7 mouse cellular contexts compared by ENCODE assay signal in genomic region chr5:97111207-97111910, GRCm38 (mm10). TPM values are rescaled to one million over a fixed set of nuclear protein-coding genes. Genes with fewer than 3 reads are reported as not detected.
DNase-seq lines count a peak whose midpoint lies in the region; ATAC-seq and TF ChIP-seq lines count a peak whose summit lies in the region.

Gene Paqr3, minus strand, starts transcription at chr5:97111596.

- peak within 1 kb of the TSS; percentile 61 for H3K4me3 ChIP-seq in embryonic facial prominence, embryonic 12.5 days
- peak within 1 kb of the TSS; percentile 68 for H3K4me3 ChIP-seq in kidney, adult 2 months (ENCODE audit: insufficient read depth, low read depth, low read length)
- H3K4me3 ChIP-seq in limb, embryonic 12.5 days (replicated peaks) = peak within 1 kb of the TSS; percentile 65
- peak within 1 kb of the TSS; percentile 77 for H3K4me3 ChIP-seq in midbrain, embryonic 15.5 days
- peak within 1 kb of the TSS; percentile 67 for H3K4me3 ChIP-seq in spleen, adult 2 months (ENCODE audit: extremely low read depth, insufficient read depth, insufficient read length)

- H3K9me3 ChIP-seq in embryonic facial prominence, embryonic 12.5 days = no peaks in the 10 kb centered on the region
- no peaks in the 10 kb centered on the region for H3K9me3 ChIP-seq in limb, embryonic 12.5 days
- H3K9me3 ChIP-seq in midbrain, embryonic 15.5 days = no peaks in the 10 kb centered on the region

- peak within 1 kb of the TSS; percentile 75 for H3K4me2 ChIP-seq in embryonic facial prominence, embryonic 12.5 days (replicated peaks)
- peak within 1 kb of the TSS; percentile 76 for H3K4me2 ChIP-seq in limb, embryonic 12.5 days
- peak within 1 kb of the TSS; percentile 69 for H3K4me2 ChIP-seq in midbrain, embryonic 15.5 days

- peak; percentile 99 for ATAC-seq in embryonic facial prominence, embryonic 12.5 days (ENCODE audit: insufficient number of reproducible peaks, insufficient read depth, low FRiP score, low TSS enrichment)
- peak; percentile 99 for ATAC-seq in limb, embryonic 12.5 days (ENCODE audit: insufficient number of reproducible peaks, insufficient read depth, low FRiP score, low TSS enrichment, low read depth)
- ATAC-seq in midbrain, embryonic 15.5 days (replicated peaks) = peak; percentile 98

- peak; percentile 98 for DNase-seq in adrenal gland, postnatal 25 days
- DNase-seq in heart, adult 18-20 months = peak; percentile 98
- DNase-seq in kidney, adult 2 months = peak; percentile 99
- peak; percentile 77 to 94 for DNase-seq in spleen, adult 2 months (ENCODE audit: low read depth in 1 of 2, low spot score in 2 of 2)

- no peaks in the 10 kb centered on the region for H3K36me3 ChIP-seq in embryonic facial prominence, embryonic 12.5 days
- no peaks in the 10 kb centered on the region for H3K36me3 ChIP-seq in kidney, adult 2 months (ENCODE audit: control insufficient read depth, insufficient read depth, low read length)
- peaks cover 12% of the 10 kb centered on the region for H3K36me3 ChIP-seq in limb, embryonic 12.5 days
- H3K36me3 ChIP-seq in midbrain, embryonic 15.5 days (replicated peaks) = peaks cover 3% of the 10 kb centered on the region; the same call in 1 of the 2 replicates
- no peaks in the 10 kb centered on the region for H3K36me3 ChIP-seq in spleen, adult 2 months (ENCODE audit: control insufficient read depth, insufficient read depth, low read length)

- no peak for TF ChIP-seq CTCF in kidney, adult 2 months (conservative IDR thresholded peaks at IDR 0.05; ENCODE audit: insufficient read depth, insufficient read length, low read depth, low read length)
- TF ChIP-seq CTCF in spleen, adult 2 months (IDR thresholded peaks at IDR 0.05; ENCODE audit: extremely low read depth, insufficient read depth, insufficient read length, insufficient replicate concordance) = no peak

- 0 out of 2 replicates have a peak within 1 kb of the TSS, but pooled peaks have one; percentile 17 for H3K27ac ChIP-seq in embryonic facial prominence, embryonic 12.5 days
- no peak within 1 kb of the TSS for H3K27ac ChIP-seq in kidney, adult 2 months (ENCODE audit: insufficient read depth, low read depth, low read length)
- 0 out of 2 replicates have a peak within 1 kb of the TSS, but pooled peaks have one; percentile 29 for H3K27ac ChIP-seq in limb, embryonic 12.5 days
- peak within 1 kb of the TSS; percentile 80 for H3K27ac ChIP-seq in midbrain, embryonic 15.5 days
- H3K27ac ChIP-seq in spleen, adult 2 months (ENCODE audit: insufficient read depth, low read length) = no peak within 1 kb of the TSS

- peaks cover 8% of the 10 kb centered on the region for H3K4me1 ChIP-seq in embryonic facial prominence, embryonic 12.5 days
- H3K4me1 ChIP-seq in kidney, adult 2 months (ENCODE audit: control insufficient read depth, insufficient read depth, low read length) = peaks cover 3% of the 10 kb centered on the region; the same call in 1 of the 2 replicates
- peaks cover 12% of the 10 kb centered on the region for H3K4me1 ChIP-seq in limb, embryonic 12.5 days (replicated peaks)
- peaks cover 27% of the 10 kb centered on the region for H3K4me1 ChIP-seq in midbrain, embryonic 15.5 days
- peaks cover 4% of the 10 kb centered on the region; the same call in 1 of the 2 replicates for H3K4me1 ChIP-seq in spleen, adult 2 months (ENCODE audit: control insufficient read depth, insufficient read depth, insufficient read length)

- WGBS in embryonic facial prominence, embryonic 12.5 days = under 1% methylated on average over 60 of the region's 62 CpGs
- 1% methylated on average over 61 of the region's 62 CpGs for WGBS in kidney, adult 2 months
- WGBS in limb, embryonic 12.5 days = 0% methylated on average over 55 of the region's 62 CpGs
- under 1% methylated on average over 60 of the region's 62 CpGs for WGBS in midbrain, embryonic 15.5 days
- WGBS in spleen, adult 2 months = under 1% methylated on average over 61 of the region's 62 CpGs

- no peak for TF ChIP-seq POLR2A in kidney, adult 2 months (IDR thresholded peaks at IDR 0.05; ENCODE audit: low read depth, low read length)
- no peak for TF ChIP-seq POLR2A in spleen, adult 2 months (IDR thresholded peaks at IDR 0.05; ENCODE audit: low read depth, low read length)

- H3K27me3 ChIP-seq in embryonic facial prominence, embryonic 12.5 days = no peaks in the 10 kb centered on the region
- H3K27me3 ChIP-seq in kidney, adult 2 months (replicated peaks; ENCODE audit: control insufficient read depth, insufficient read depth, low read length) = no peaks in the 10 kb centered on the region
- peaks cover 4% of the 10 kb centered on the region; the same call in 1 of the 2 replicates for H3K27me3 ChIP-seq in limb, embryonic 12.5 days
- no peaks in the 10 kb centered on the region for H3K27me3 ChIP-seq in midbrain, embryonic 15.5 days (replicated peaks)
- no peaks in the 10 kb centered on the region for H3K27me3 ChIP-seq in spleen, adult 2 months (ENCODE audit: control insufficient read depth, insufficient read depth, low read length)

- peak within 1 kb of the TSS; percentile 64 for H3K9ac ChIP-seq in embryonic facial prominence, embryonic 12.5 days
- H3K9ac ChIP-seq in limb, embryonic 12.5 days (replicated peaks) = peak within 1 kb of the TSS; percentile 71
- H3K9ac ChIP-seq in midbrain, embryonic 15.5 days = peak within 1 kb of the TSS; percentile 85

RNA-seq across cellular contexts. Expression of gene Paqr3, which starts in this region (rescaled TPM):
- total RNA-seq in adrenal gland, postnatal 25 days (2021) = 3.6 and 4.3 TPM in 2 replicates
- 8.8 and 10.1 TPM in 2 replicates for polyA plus RNA-seq in embryonic facial prominence, embryonic 12.5 days (2016; fragmentation: Nextera tagmentation; extraction: Ambion mirVana)
- total RNA-seq in heart, adult 18-20 months (2021) = 1 to 10 TPM; 3.0 to 3.5 TPM
- 3.4 and 4.7 TPM in 2 replicates for polyA plus RNA-seq in kidney, adult 2 months (2012; rRNA removed)
- 8.9 and 9.1 TPM in 2 replicates for polyA plus RNA-seq in limb, embryonic 12.5 days (2016; fragmentation: Nextera tagmentation; extraction: Ambion mirVana)
- 26.7 and 28.3 TPM in 2 replicates for polyA plus RNA-seq in midbrain, embryonic 15.5 days (2015; fragmentation: Nextera tagmentation; extraction: Ambion mirVana)
- 1.4 and 2.6 TPM in 2 replicates for polyA plus RNA-seq in spleen, adult 2 months (2012; rRNA removed)

Comparison
In these comparisons a context has a peak if more than half of its experiments do, and no peak if none do; other contexts are left out.
1. H3K27ac ChIP-seq: peak in embryonic facial prominence, embryonic 12.5 days (single experiment), limb, embryonic 12.5 days (single experiment) and midbrain, embryonic 15.5 days (single experiment); none in kidney, adult 2 months (single experiment) and spleen, adult 2 months (single experiment).
2. Peak in every context shown above with its lines, with median percentiles within 50 percentile points of each other: DNase-seq, ATAC-seq, H3K4me2 ChIP-seq, H3K4me3 ChIP-seq and H3K9ac ChIP-seq.